8 mouse cellular contexts compared by ENCODE assay signal in the genomic region with DNA sequence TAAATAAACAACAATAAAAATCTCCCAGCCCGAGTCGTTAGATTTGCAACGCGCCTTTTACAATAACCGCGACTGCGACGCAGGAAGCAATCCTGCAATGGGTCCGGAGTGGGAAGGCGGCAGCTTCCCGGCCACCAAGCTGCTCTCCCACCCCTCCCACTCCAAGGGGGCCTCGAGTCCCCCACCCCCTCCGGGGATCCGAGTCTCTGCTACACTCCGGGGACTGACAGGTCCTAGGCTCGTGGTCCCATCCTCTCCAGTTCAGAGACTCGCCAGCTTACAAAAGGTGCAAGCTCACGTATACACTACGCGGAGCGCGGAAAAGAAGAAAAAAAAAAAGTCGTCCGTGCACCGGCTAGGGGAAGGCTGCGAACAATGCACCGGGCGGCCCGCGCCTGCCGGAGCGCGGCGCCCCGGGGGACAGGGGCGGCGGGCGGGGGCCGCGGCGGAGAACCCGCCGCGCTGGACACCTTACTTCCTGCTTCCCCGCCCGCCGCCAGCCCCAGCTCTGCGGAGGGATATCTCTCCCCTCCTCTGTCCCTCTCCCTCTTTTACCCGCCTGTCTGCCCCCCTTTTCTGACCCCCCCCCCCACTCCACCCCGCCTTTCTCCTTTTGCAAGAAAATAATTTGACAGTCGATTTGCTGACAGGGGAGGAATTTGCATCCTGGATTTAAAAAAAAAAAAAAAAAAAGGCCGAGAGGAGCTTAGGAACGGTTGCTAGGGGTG.
A peak's percentile ranks its signal among the peaks of the same experiment; 100 is the strongest.
DNase-seq lines count a peak whose midpoint lies in the region; ATAC-seq and TF ChIP-seq lines count a peak whose summit lies in the region.

No protein-coding gene starts in this region.

- H3K9me3 ChIP-seq in embryonic facial prominence, embryonic 13.5 days = no peaks in the 10 kb centered on the region
- no peaks in the 10 kb centered on the region for H3K9me3 ChIP-seq in limb, embryonic 13.5 days
- H3K9me3 ChIP-seq in midbrain, embryonic 16.5 days (replicated peaks; ENCODE audit: control insufficient read depth, low read length, poor library complexity, severe bottlenecking) = no peaks in the 10 kb centered on the region

- peak; percentile 32 for DNase-seq in kidney, adult 9 months
- DNase-seq in kidney, adult 11 months = no peak
- DNase-seq in heart, postnatal 4 days = peak; percentile 72

- no peak for TF ChIP-seq POLR2A in testis, adult 2 months (IDR thresholded peaks at IDR 0.05; ENCODE audit: control insufficient read depth, low read depth, low read length)

- peak; percentile 13 for ATAC-seq in activated CD4-positive, CD25-positive, alpha-beta regulatory T cell, adult 4 months
- peak; percentile 26 for ATAC-seq in embryonic facial prominence, embryonic 13.5 days (ENCODE audit: insufficient number of reproducible peaks, insufficient read depth, low FRiP score, low TSS enrichment, low read depth)
- ATAC-seq in limb, embryonic 13.5 days (ENCODE audit: low FRiP score, low read depth) = peak; percentile 35; the same call in 1 of the 2 replicates
- peak; percentile 67 for ATAC-seq in midbrain, embryonic 16.5 days

- no peaks in the 10 kb centered on the region for H3K27me3 ChIP-seq in embryonic facial prominence, embryonic 13.5 days
- H3K27me3 ChIP-seq in limb, embryonic 13.5 days = no peaks in the 10 kb centered on the region
- no peaks in the 10 kb centered on the region for H3K27me3 ChIP-seq in midbrain, embryonic 16.5 days (ENCODE audit: control insufficient read depth, insufficient read depth, low read depth, low read length)
- no peaks in the 10 kb centered on the region; the same call in 1 of the 2 replicates for H3K27me3 ChIP-seq in testis, adult 2 months (ENCODE audit: control insufficient read depth, insufficient read depth, low read length)

- WGBS in embryonic facial prominence, embryonic 13.5 days = under 1% methylated on average over 48 of the region's 53 CpGs
- under 1% methylated on average over 49 of the region's 53 CpGs for WGBS in limb, embryonic 13.5 days
- WGBS in midbrain, embryonic 16.5 days = under 1% methylated on average over 36 of the region's 53 CpGs

- peak overlapping the region; percentile 89 for H3K9ac ChIP-seq in embryonic facial prominence, embryonic 13.5 days
- peak overlapping the region; percentile 90 for H3K9ac ChIP-seq in limb, embryonic 13.5 days
- peak overlapping the region; percentile 76 for H3K9ac ChIP-seq in midbrain, embryonic 16.5 days (ENCODE audit: low read depth, low read length)

- TF ChIP-seq CTCF in testis, adult 2 months (IDR thresholded peaks at IDR 0.05; ENCODE audit: control insufficient read depth, insufficient read depth, insufficient replicate concordance, low read depth, low read length) = no peak

- H3K4me1 ChIP-seq in embryonic facial prominence, embryonic 13.5 days = peaks cover 39% of the 10 kb centered on the region
- H3K4me1 ChIP-seq in limb, embryonic 13.5 days = peaks cover 39% of the 10 kb centered on the region
- H3K4me1 ChIP-seq in midbrain, embryonic 16.5 days (ENCODE audit: control insufficient read depth, insufficient read depth, low read length) = peaks cover 36% of the 10 kb centered on the region
- H3K4me1 ChIP-seq in testis, adult 2 months (ENCODE audit: control insufficient read depth, insufficient read depth, low read length) = peaks cover 29% of the 10 kb centered on the region

- peak overlapping the region; percentile 99 for H3K27ac ChIP-seq in embryonic facial prominence, embryonic 13.5 days
- H3K27ac ChIP-seq in limb, embryonic 13.5 days = peak overlapping the region; percentile 99
- H3K27ac ChIP-seq in midbrain, embryonic 16.5 days (ENCODE audit: low read length) = peak overlapping the region; percentile 97
- H3K27ac ChIP-seq in testis, adult 2 months (ENCODE audit: control insufficient read depth, insufficient read depth, low read depth, low read length) = peak overlapping the region; percentile 80

- H3K4me3 ChIP-seq in embryonic facial prominence, embryonic 13.5 days = peak overlapping the region; percentile 68
- peak overlapping the region; percentile 72 for H3K4me3 ChIP-seq in limb, embryonic 13.5 days
- H3K4me3 ChIP-seq in midbrain, embryonic 16.5 days (ENCODE audit: low read depth, low read length) = peak overlapping the region; percentile 51
- H3K4me3 ChIP-seq in testis, adult 2 months (ENCODE audit: control insufficient read depth, low read depth, low read length) = peak overlapping the region; percentile 83

- peaks cover 4% of the 10 kb centered on the region; the same call in 1 of the 2 replicates for H3K36me3 ChIP-seq in embryonic facial prominence, embryonic 13.5 days
- H3K36me3 ChIP-seq in limb, embryonic 13.5 days = peaks cover 2% of the 10 kb centered on the region; the same call in 1 of the 2 replicates
- no peaks in the 10 kb centered on the region for H3K36me3 ChIP-seq in midbrain, embryonic 16.5 days (ENCODE audit: control insufficient read depth, insufficient read depth, low read length)
- no peaks in the 10 kb centered on the region for H3K36me3 ChIP-seq in testis, adult 2 months (ENCODE audit: control insufficient read depth, insufficient read depth, low read length)

- H3K4me2 ChIP-seq in embryonic facial prominence, embryonic 13.5 days = peak overlapping the region; percentile 93
- H3K4me2 ChIP-seq in limb, embryonic 13.5 days (replicated peaks) = peak overlapping the region; percentile 90
- H3K4me2 ChIP-seq in midbrain, embryonic 16.5 days (ENCODE audit: low read length) = peak overlapping the region; percentile 82

Comparison
In these comparisons a context has a peak if more than half of its experiments do, and no peak if none do; other contexts are left out.
1. ATAC-seq: peak in every context shown above with its lines; median percentile 67 in midbrain, embryonic 16.5 days; 35 in limb, embryonic 13.5 days; 26 in embryonic facial prominence, embryonic 13.5 days; 13 in activated CD4-positive, CD25-positive, alpha-beta regulatory T cell, adult 4 months.